Mouse (Mus musculus) ovary, adult 2 months (tissue): ENCODE measurements around the gene Opn4. TPM values are rescaled to one million over a fixed set of nuclear protein-coding genes. Genes with fewer than 3 reads are reported as not detected.

Experiments used
- polyA plus RNA-seq: library from polyadenylated mRNA; depleted of rRNA; stranded (reverse); fragments of >200 nt; gene quantifications from 2 replicates; pipeline ENCODE4 v1.2.3, GENCODE M21; 2012; rRNA removed

Gene Opn4
- 0.10 TPM in 1 of 2 replicates, not detected in the other for polyA plus RNA-seq

GRCm38 (mm10) chr14:34599941-34600340 is at the start of gene Opn4:
Gene Opn4, minus strand, starts transcription at chr14:34600142.

DNA sequence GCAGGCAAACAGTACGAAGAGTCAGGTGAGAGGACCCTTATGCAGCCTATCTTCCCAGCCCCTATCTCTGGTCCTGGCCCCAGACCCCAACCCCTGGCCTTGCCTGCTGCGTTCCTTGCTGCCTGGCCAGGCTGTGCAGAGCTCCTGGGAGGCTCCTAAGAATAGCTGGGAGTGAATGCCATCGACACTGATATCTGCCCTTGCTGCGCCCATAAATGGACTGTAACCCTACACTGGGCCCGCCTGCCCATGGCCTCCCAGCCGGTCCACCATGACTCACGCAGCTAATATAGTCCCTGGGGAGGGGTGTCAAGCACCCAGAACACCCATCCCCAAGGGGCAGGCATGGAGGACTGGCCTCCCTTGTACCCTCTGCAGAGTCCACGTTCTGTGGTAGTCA is 11.4 kb downstream of the Opn4 start, which contains the start of gene Ldb3:
Ldb3 (minus strand) TSS at position 185 of the 400 bp plus-strand sequence.

Other genes with a start within 250 kb of the Opn4 start
- not detected in 2 replicates for gene Fam25c, start 244.7 kb downstream of the Opn4 start, polyA plus RNA-seq
- 37.2 and 42.6 TPM in 2 replicates for gene Sncg, start 225.4 kb downstream of the Opn4 start, polyA plus RNA-seq
- gene Mmrn2, start 224.7 kb downstream of the Opn4 start, polyA plus RNA-seq, result 14.3 and 15.2 TPM in 2 replicates
- 9.9 and 11.5 TPM in 2 replicates for gene Bmpr1a, start 96.8 kb downstream of the Opn4 start, polyA plus RNA-seq
- gene 9230112D13Rik, start 77.3 kb downstream of the Opn4 start, polyA plus RNA-seq, result not detected in 2 replicates
- gene Ldb3, start 11.5 kb downstream of the Opn4 start, polyA plus RNA-seq, result 5.2 and 6.4 TPM in 2 replicates
- gene Wapl, start 73.8 kb upstream of the Opn4 start, polyA plus RNA-seq, result 8.5 and 11.3 TPM in 2 replicates
- 1.5 TPM in 2 replicates for gene Grid1, start 220.0 kb upstream of the Opn4 start, polyA plus RNA-seq